Mouse (Mus musculus) stomach, embryonic 14.5 days (tissue): Measurements from ENCODE around the gene Troap. TPM values are rescaled to one million over a fixed set of nuclear protein-coding genes. Genes with fewer than 3 reads are reported as not detected.
A peak's percentile ranks its signal among the peaks of the same experiment; 100 is the strongest.
"Not testable (repeated sequence)": the region's sequence is repeated elsewhere in the genome, so short reads cannot be mapped to it uniquely, and the experiment has no call there.

Experiments used
- ATAC-seq: fragments of 200-750 bp; cut with Nextera tagmentation; 2 replicates; pipeline ENCODE4 v1.8.0; 2017; ENCODE audit warnings: low read depth, moderate TSS enrichment; ENCODE audit not compliant: insufficient number of reproducible peaks, insufficient read depth, low FRiP score
- H3K27ac ChIP-seq: fragments of 300-500 bp; sonication (generic); 2 replicates; pipeline ENCODE4 v1.5.1; 2014; ENCODE audit warnings: mild to moderate bottlenecking, low read length, moderate library complexity, mixed read lengths
- H3K27me3 ChIP-seq: fragments of 300-500 bp; sonication (generic); 2 replicates; pipeline ENCODE4 v1.6.1; 2014; ENCODE audit warnings: low read length, control low read depth, mixed read lengths; ENCODE audit not compliant: control insufficient read depth, insufficient read depth
- H3K36me3 ChIP-seq: fragments of 300-500 bp; sonication (generic); 2 replicates; pipeline ENCODE4 v1.6.1; 2014; ENCODE audit warnings: mild to moderate bottlenecking, control low read depth, low read length, moderate library complexity, mixed read lengths; ENCODE audit not compliant: control insufficient read depth, insufficient read depth
- H3K4me1 ChIP-seq: fragments of 300-500 bp; sonication (generic); 2 replicates; pipeline ENCODE4 v1.6.1; 2014; ENCODE audit warnings: low read length, control low read depth, mixed read lengths; ENCODE audit not compliant: control insufficient read depth, insufficient read depth
- H3K4me2 ChIP-seq: fragments of 300-500 bp; sonication (generic); replicated peaks from 2 replicates; pipeline ENCODE4 v1.6.1; 2014; ENCODE audit warnings: low read depth, low read length, control low read depth
- H3K4me3 ChIP-seq: fragments of 300-500 bp; sonication (generic); 2 replicates; pipeline ENCODE4 v1.5.1; 2014; ENCODE audit warnings: low read depth, low read length, control low read depth
- H3K9ac ChIP-seq: fragments of 300-500 bp; sonication (generic); replicated peaks from 2 replicates; pipeline ENCODE4 v1.6.1; 2014; ENCODE audit warnings: low read depth, mild to moderate bottlenecking, control low read depth, low read length, moderate library complexity, mixed read lengths
- H3K9me3 ChIP-seq: fragments of 300-500 bp; sonication (generic); 2 replicates; pipeline ENCODE4 v1.6.1; 2016; ENCODE audit warnings: low read depth, low read length, control low read depth; ENCODE audit not compliant: control insufficient read depth
- WGBS: fragments of 180-500 bp; shearing (Covaris S2); extraction: QIAGEN DNeasy Blood & Tissue Kit; methylation state at CpG from one replicate; pipeline ENCODE4 v1.1.7; 2014; 5-methylcytosine and 5-hydroxymethylcytosine counted together
- polyA plus RNA-seq: library from polyadenylated mRNA; unstranded; fragments of >200 nt; fragmentation: Nextera tagmentation; extraction: Ambion mirVana; gene quantifications from 2 replicates; pipeline ENCODE4 v1.2.1, GENCODE M21; 2014

Troap gene
- polyA plus RNA-seq, 1 experiment from 2014 or later: 24.6 TPM

GRCm38 (mm10) chr15:99038797-99039196, 35.6 kb upstream of the Troap start:
- Histone ChIP-seq H3K4me2 (no peak overlapping the region), H3K27me3 (no peaks in the 10 kb centered on the region), H3K36me3 (peaks cover 19% of the 10 kb centered on the region), H3K9ac (no peak overlapping the region), H3K4me3 (no peak overlapping the region), H3K4me1 (no peaks in the 10 kb centered on the region), H3K27ac (no peak overlapping the region), H3K9me3 (no peaks in the 10 kb centered on the region)
- WGBS: 91% methylated on average over 5 of the region's 5 CpGs
- ATAC-seq: no peak

DNA sequence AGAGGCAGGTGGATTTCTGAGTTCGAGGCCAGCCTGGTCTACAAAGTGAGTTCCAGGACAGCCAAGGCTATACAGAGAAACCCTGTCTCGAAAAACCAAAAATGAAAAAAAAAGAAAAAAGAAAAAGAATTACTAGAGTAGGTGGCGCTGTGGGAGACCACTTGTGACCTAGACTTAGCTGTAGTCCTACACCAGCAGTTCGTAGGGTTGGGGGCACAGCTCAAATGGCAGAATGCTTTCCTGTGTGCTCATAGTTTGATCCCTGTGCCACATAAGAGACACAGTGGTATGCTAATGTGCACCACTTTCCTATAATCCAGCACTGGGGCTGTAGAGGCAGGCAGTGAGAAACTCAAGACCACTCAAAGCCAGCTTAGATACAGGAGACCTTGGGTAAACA, 35.1 kb upstream of the Troap start:
- WGBS: 76% methylated on average over 4 of the region's 4 CpGs

GRCm38 (mm10) chr15:99039996-99040919, 34.1 kb upstream of the Troap start:
- H3K4me2 ChIP-seq: no peak overlapping the region

More for the DNA sequence above, 35.1 kb upstream of the Troap start:
- H3K27me3 ChIP-seq: no peaks in the 10 kb centered on the region
- no peak overlapping the region for H3K4me2 ChIP-seq
- no peak for ATAC-seq
- H3K27ac ChIP-seq: no peak overlapping the region
- no peak overlapping the region for H3K4me3 ChIP-seq
- H3K9me3 ChIP-seq: no peaks in the 10 kb centered on the region
- H3K9ac ChIP-seq: no peak overlapping the region
- peaks cover 19% of the 10 kb centered on the region for H3K36me3 ChIP-seq
- no peaks in the 10 kb centered on the region for H3K4me1 ChIP-seq

DNA sequence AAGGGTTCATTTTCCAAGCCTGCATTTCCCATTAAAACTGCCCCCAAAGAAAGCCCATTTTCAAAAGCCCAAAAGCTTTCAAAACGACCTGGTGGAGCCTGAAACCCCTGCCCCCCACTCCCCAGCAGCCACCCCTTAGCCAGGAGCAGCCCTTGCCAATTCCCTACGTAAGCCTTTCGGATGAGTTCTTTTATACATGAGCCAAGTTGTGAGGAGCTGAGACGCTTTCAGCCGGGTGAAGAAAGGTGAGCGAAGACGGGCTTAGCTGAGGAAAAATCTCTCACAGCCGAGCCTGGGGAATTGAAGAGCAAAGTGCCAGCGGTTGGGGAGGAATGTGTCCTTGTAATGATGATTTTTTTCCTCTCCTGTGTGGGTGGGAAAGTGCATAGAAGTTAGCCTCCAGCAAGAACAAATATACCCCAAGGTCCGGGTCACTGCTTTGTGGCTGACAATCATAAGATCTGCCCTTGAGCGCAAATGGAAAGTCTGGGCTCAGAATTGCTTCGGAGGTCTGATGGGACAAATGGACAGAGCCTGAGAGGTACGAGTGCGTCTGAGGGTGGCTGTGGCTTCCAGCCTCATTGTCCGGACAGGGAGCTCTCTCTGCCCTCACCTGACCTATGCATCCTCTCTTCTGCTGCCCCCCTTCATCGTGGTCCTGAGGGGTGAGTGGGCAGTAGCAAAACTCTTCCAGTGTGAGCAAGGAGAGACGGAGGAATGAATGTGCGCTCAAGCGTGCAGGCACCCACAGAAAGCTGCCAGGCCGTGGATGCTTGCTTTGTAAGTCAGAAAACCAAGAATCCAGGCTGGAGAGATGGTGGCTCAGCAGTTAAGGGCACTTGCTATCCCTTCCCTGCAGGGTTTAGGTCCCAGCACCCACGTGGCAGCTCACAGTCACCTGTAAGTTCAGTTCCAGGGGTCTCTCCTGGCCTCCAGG, 33.2 kb upstream of the Troap start:
- no peak overlapping the region for H3K4me3 ChIP-seq
- H3K9ac ChIP-seq: no peak overlapping the region
- H3K27me3 ChIP-seq: no peaks in the 10 kb centered on the region
- peaks cover 6% of the 10 kb centered on the region for H3K36me3 ChIP-seq
- no peaks in the 10 kb centered on the region for H3K9me3 ChIP-seq
- H3K27ac ChIP-seq: no peak overlapping the region
- ATAC-seq: no peak
- WGBS: 53% methylated on average over 21 of the region's 21 CpGs
- no peak overlapping the region for H3K4me2 ChIP-seq
- H3K4me1 ChIP-seq: no peaks in the 10 kb centered on the region

More at GRCm38 (mm10) chr15:99039996-99040919, 34.1 kb upstream of the Troap start:
- Histone ChIP-seq H3K9me3 (no peaks in the 10 kb centered on the region), H3K27ac (no peak overlapping the region), H3K27me3 (no peaks in the 10 kb centered on the region), H3K36me3 (peaks cover 14% of the 10 kb centered on the region), H3K9ac (no peak overlapping the region), H3K4me1 (no peaks in the 10 kb centered on the region), H3K4me3 (no peak overlapping the region)
- no peak for ATAC-seq
- WGBS: 60% methylated on average over 26 of the region's 26 CpGs

- no peaks in the 10 kb centered on the region for H3K36me3 ChIP-seq
- H3K4me2 ChIP-seq: no peak overlapping the region
- ATAC-seq: no peak
- H3K4me1 ChIP-seq: no peaks in the 10 kb centered on the region
- 78% methylated on average over 5 of the region's 5 CpGs for WGBS
- H3K4me3 ChIP-seq: no peak overlapping the region
- no peaks in the 10 kb centered on the region for H3K27me3 ChIP-seq
- no peak overlapping the region for H3K27ac ChIP-seq
- H3K9ac ChIP-seq: no peak overlapping the region
- no peaks in the 10 kb centered on the region for H3K9me3 ChIP-seq
Observed at GRCm38 (mm10) chr15:99042334-99042733, 32.0 kb upstream of the Troap start.

DNA sequence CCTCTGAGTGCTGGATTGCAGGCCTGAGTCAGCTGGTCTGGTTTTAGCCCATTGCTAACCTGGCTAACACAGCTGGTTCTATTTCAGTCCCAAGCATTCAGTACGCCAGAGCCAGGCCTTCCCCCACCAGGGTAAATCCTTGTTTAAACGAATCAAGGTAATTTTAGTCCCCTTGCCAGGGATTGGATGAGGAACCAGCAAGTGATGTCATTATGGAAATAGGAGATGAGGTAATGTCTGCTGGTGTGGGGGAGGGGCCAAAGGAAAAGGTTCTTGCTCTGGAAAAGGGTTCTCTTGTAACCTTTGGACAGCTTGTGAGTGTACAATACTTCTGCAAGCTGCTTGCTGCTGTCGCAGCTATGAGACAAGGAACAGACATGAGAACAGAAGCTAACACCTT, 29.5 kb upstream of the Troap start:
- Histone ChIP-seq H3K4me1 (no peaks in the 10 kb centered on the region), H3K9ac (no peak overlapping the region), H3K4me3 (no peak overlapping the region), H3K9me3 (no peaks in the 10 kb centered on the region), H3K4me2 (no peak overlapping the region), H3K27me3 (no peaks in the 10 kb centered on the region), H3K36me3 (no peaks in the 10 kb centered on the region), H3K27ac (no peak overlapping the region)
- ATAC-seq: 0 out of 2 replicates have a peak, but pooled peaks have one; percentile 23
- WGBS: 23% methylated on average over 3 of the region's 3 CpGs

- not testable (repeated sequence) for H3K27me3 ChIP-seq, H3K4me1 ChIP-seq, H3K4me2 ChIP-seq, H3K27ac ChIP-seq, H3K4me3 ChIP-seq, H3K9ac ChIP-seq, H3K9me3 ChIP-seq, H3K36me3 ChIP-seq, ATAC-seq
- 87% methylated on average over 6 of the region's 6 CpGs for WGBS
Observed at GRCm38 (mm10) chr15:99045734-99046133, 28.6 kb upstream of the Troap start.

DNA sequence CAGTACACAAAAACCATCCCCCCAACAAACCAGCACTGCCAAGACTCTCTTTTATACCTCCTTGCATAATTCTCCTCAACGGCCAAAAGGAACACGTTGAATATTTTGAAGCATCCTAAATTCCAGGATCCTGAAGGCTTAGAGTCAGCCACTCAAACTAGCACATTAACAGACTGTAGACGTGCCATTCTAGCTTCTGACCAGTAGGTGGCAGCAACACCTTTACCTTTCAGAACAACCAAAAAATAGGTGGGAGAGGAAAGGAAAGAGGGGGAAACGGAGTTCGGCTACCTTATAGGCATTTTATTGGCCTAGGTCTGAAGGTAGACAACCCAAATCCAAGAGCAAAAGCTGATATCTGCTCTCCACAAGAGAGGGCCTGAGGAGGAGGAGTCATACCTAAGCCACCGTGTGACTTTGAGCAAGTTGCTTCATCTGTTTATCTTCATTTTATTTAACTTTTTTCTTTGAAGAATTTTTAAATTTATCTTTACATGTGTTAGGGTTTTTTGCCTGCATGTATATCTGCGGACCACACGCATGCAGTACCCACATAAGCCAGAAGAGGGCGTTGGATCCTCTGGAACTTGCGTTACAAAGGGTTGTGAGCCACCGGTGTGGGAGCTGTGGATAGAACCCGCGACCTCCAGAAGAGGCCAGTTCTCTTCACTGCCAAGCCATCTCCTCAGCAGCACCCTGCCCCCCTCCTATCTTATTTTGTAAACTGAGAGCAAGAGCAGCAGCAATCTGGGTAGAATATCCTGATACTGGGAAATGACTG, 24.7 kb upstream of the Troap start:
- Histone ChIP-seq H3K9me3 (no peaks in the 10 kb centered on the region), H3K4me3 (no peak overlapping the region), H3K36me3 (no peaks in the 10 kb centered on the region), H3K9ac (no peak overlapping the region), H3K27me3 (peaks cover 8% of the 10 kb centered on the region), H3K27ac (no peak overlapping the region), H3K4me2 (no peak overlapping the region), H3K4me1 (no peaks in the 10 kb centered on the region)
- WGBS: 33% methylated on average over 13 of the region's 13 CpGs
- ATAC-seq: no peak
